ENCODE assay signal across 10 mouse cellular contexts in the genomic region with DNA sequence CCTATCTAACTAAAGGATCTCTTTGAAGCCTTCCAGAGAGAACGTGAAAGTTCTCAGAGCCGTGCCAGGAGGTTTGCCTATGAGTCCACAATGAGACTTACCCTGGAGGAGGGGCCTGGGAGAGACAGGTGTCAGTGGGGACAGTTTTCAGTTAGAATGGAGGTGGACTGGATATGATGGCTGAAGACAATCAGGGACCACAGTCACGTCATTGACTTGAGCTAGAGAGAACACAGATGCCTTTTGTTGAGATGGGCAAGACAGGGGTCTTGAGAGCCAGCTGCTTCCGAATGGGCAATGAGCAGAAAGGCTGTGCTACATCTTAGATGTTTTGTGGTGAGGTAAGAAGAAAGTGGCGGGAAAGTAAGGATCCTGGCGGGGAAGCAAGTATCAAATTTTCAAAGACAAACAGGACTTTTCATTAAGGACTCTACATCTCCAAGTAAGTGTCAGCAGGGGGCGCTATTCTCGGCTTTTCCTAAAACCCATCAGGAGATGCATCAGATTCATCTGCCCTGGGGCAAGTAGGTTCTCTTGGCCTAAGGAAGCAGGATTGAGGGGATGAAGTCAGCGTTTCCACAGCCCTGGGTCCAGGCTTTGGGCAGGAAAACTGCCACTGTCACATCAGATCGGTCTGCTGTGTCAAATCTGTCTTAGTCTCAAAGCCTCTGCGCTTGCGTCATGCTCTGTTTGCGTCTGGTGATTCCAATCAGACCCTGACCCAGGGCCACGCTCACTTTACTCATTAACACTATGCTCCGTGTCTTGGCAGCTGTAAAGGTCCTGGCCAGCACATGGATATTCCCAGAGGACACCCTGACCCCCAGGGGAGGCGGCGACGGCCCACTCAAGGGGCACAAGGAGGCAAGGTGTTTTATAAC. TPM values are rescaled to one million over a fixed set of nuclear protein-coding genes. Genes with fewer than 3 reads are reported as not detected.
DNase-seq lines count a peak whose midpoint lies in the region; TF ChIP-seq lines count a peak whose summit lies in the region.
"Had no signal": no experiment of that assay in that cellular context is flagged by ENCODE, and none has a peak within 500 bp of the region (broad histone marks: within the 10 kb centered on the region; RNA-seq: fewer than 3 reads in every experiment).

No protein-coding gene starts in this region.

- intact Hi-C loops in left cerebral cortex, postnatal 4 days (cut with DNase I), result loop anchor here (10.0 kb wide), 1 partner anchor 304 kb away; no protein-coding TSS in a partner anchor

- no peak for TF ChIP-seq POLR2A in testis, adult 2 months (IDR thresholded peaks at IDR 0.05; ENCODE audit: control insufficient read depth, low read depth, low read length)

- no peaks in the 10 kb centered on the region for H3K36me3 ChIP-seq in testis, adult 2 months (ENCODE audit: control insufficient read depth, insufficient read depth, low read length)

- no peak overlapping the region for H3K4me3 ChIP-seq in testis, adult 2 months (ENCODE audit: control insufficient read depth, low read depth, low read length)

- peak; percentile 27; the same call in 1 of the 2 replicates for TF ChIP-seq CTCF in testis, adult 2 months (IDR thresholded peaks at IDR 0.05; ENCODE audit: control insufficient read depth, insufficient read depth, insufficient replicate concordance, low read depth, low read length)

- H3K27me3 ChIP-seq in testis, adult 2 months (ENCODE audit: control insufficient read depth, insufficient read depth, low read length), result no peaks in the 10 kb centered on the region

- no peak overlapping the region for H3K27ac ChIP-seq in testis, adult 2 months (ENCODE audit: control insufficient read depth, insufficient read depth, low read depth, low read length)

- H3K4me1 ChIP-seq in testis, adult 2 months (ENCODE audit: control insufficient read depth, insufficient read depth, low read length), result peaks cover 5% of the 10 kb centered on the region

- peak; percentile 25 for DNase-seq in adrenal gland, postnatal 10 days
- DNase-seq in adrenal gland, adult 2 months, result no peak
- no peak for DNase-seq in testis, postnatal 14 days (ENCODE audit: low spot score)
- peak; percentile 62 for DNase-seq in kidney, adult 18-20 months
- peak; percentile 46 for DNase-seq in lung, postnatal 36 days
- DNase-seq in left cerebral cortex, postnatal 4 days, result no peak
- DNase-seq in cerebellum, adult 9-11 months, result no peak

RNA-seq across cellular contexts. Expression of gene Scgb3a1, which starts 13.1 kb away (rescaled TPM):
- total RNA-seq in adrenal gland, postnatal 10 days (2021), result not detected
- not detected for total RNA-seq in adrenal gland, adult 2 months (2021)
- polyA plus RNA-seq in adrenal gland, adult 2 months (2012; rRNA removed), result 0.58 TPM in 1 of 2 replicates, not detected in the other
- 0.38 TPM in 1 of 2 replicates, not detected in the other for polyA plus RNA-seq in testis, adult 2 months (2012; rRNA removed)
- total RNA-seq in left cerebral cortex, postnatal 4 days (2021), result not detected
- total RNA-seq: hematopoietic stem cell, adult 5-6 weeks had no signal
- polyA plus RNA-seq: C2C12 had no signal

RNA-seq across cellular contexts. Expression of gene Flt4, which starts 41.3 kb away (rescaled TPM):
- total RNA-seq in adrenal gland, postnatal 10 days (2021), result 10 to 100 TPM; 18.7 to 18.9 TPM
- 10 to 100 TPM; 12.5 to 20.9 TPM for total RNA-seq in adrenal gland, adult 2 months (2021)
- polyA plus RNA-seq in adrenal gland, adult 2 months (2012; rRNA removed), result 16.5 and 17.5 TPM in 2 replicates
- 4.5 and 4.9 TPM in 2 replicates for polyA plus RNA-seq in testis, adult 2 months (2012; rRNA removed)
- 1 to 10 TPM; 3.8 to 4.2 TPM for total RNA-seq in left cerebral cortex, postnatal 4 days (2021)
- total RNA-seq: hematopoietic stem cell, adult 5-6 weeks had no signal

Comparison
In these comparisons a context has a peak if more than half of its experiments do, and no peak if none do; other contexts are left out.
1. DNase-seq: peak in adrenal gland, postnatal 10 days (single experiment), kidney, adult 18-20 months (single experiment) and lung, postnatal 36 days (single experiment); none in adrenal gland, adult 2 months (single experiment), testis, postnatal 14 days (single experiment), left cerebral cortex, postnatal 4 days (single experiment) and cerebellum, adult 9-11 months (single experiment).